Mouse (Mus musculus): Measurements from ENCODE around the gene Nolc1.
A peak's percentile ranks its signal among the peaks of the same experiment; 100 is the strongest.
"Not testable (repeated sequence)": the region's sequence is repeated elsewhere in the genome, so short reads cannot be mapped to it uniquely, and the experiment has no call there.

Gene Nolc1

GRCm38 (mm10) chr19:46091641-46092040 lies 16.0 kb downstream of the Nolc1 start:
- DNase-seq (ENCODE audit: low read depth): no peak

GRCm38 (mm10) chr19:46094144-46094543 lies 18.5 kb downstream of the Nolc1 start:
- DNase-seq (ENCODE audit: low read depth): no peak

GRCm38 (mm10) chr19:46095291-46095690 lies 19.6 kb downstream of the Nolc1 start:
- DNase-seq (ENCODE audit: low read depth): no peak

- DNase-seq (ENCODE audit: low read depth): no peak
These were observed 20.7 kb downstream of the Nolc1 start for GRCm38 (mm10) chr19:46096396-46096795.

- DNase-seq (ENCODE audit: low read depth): no peak
These were observed 23.9 kb downstream of the Nolc1 start for GRCm38 (mm10) chr19:46099561-46099960.

- no peak for DNase-seq (ENCODE audit: low read depth)
These were observed 27.9 kb downstream of the Nolc1 start for GRCm38 (mm10) chr19:46103437-46104186.

- no peak for DNase-seq (ENCODE audit: low read depth)
These were observed 28.5 kb downstream of the Nolc1 start for GRCm38 (mm10) chr19:46104187-46104557.

GRCm38 (mm10) chr19:46110214-46110613 lies 34.6 kb downstream of the Nolc1 start:
- DNase-seq (ENCODE audit: low read depth): peak; percentile 17

GRCm38 (mm10) chr19:46110781-46111180 lies 35.1 kb downstream of the Nolc1 start:
- DNase-seq (ENCODE audit: low read depth): no peak

GRCm38 (mm10) chr19:46114617-46115016 lies 39.0 kb downstream of the Nolc1 start:
- DNase-seq (ENCODE audit: low read depth): peak; percentile 27

- DNase-seq (ENCODE audit: low read depth): no peak
These were observed 43.8 kb downstream of the Nolc1 start for GRCm38 (mm10) chr19:46119458-46119857.

- no peak for DNase-seq (ENCODE audit: low read depth)
These were observed 45.2 kb downstream of the Nolc1 start for GRCm38 (mm10) chr19:46120872-46121271.

GRCm38 (mm10) chr19:46123876-46124275 lies 48.2 kb downstream of the Nolc1 start:
- no peak for DNase-seq (ENCODE audit: low read depth)

GRCm38 (mm10) chr19:46124651-46125050 lies 49.0 kb downstream of the Nolc1 start:
- DNase-seq (ENCODE audit: low read depth): no peak

GRCm38 (mm10) chr19:46126301-46126700 lies 50.6 kb downstream of the Nolc1 start:
- DNase-seq (ENCODE audit: low read depth): no peak

GRCm38 (mm10) chr19:46129737-46130136 lies 54.1 kb downstream of the Nolc1 start:
- DNase-seq (ENCODE audit: low read depth): not testable (repeated sequence)

- DNase-seq (ENCODE audit: low read depth): no peak
These were observed 55.6 kb downstream of the Nolc1 start for GRCm38 (mm10) chr19:46131283-46131682.

GRCm38 (mm10) chr19:46131694-46132525 lies 56.2 kb downstream of the Nolc1 start, which contains the start of gene Elovl3:
Gene Elovl3, plus strand, starts transcription at chr19:46131897.
- DNase-seq (ENCODE audit: low read depth): peak; percentile 93

GRCm38 (mm10) chr19:46132577-46132976 lies 56.9 kb downstream of the Nolc1 start:
- peak; percentile 19 for DNase-seq (ENCODE audit: low read depth)
